Mouse (Mus musculus) limb, embryonic 11.5 days (tissue): ENCODE data around the gene Kif13a. TPM values are rescaled to one million over a fixed set of nuclear protein-coding genes. Genes with fewer than 3 reads are reported as not detected.

Source experiments
- ATAC-seq: fragments of 200-750 bp; cut with Nextera tagmentation; 2 replicates; pipeline ENCODE4 v1.8.0; 2017; ENCODE audit warnings: low read depth; ENCODE audit not compliant: insufficient number of reproducible peaks, low FRiP score, low TSS enrichment
- DNase-seq: peaks from one replicate; pipeline ENCODE4 v3.0.0-alpha.2; 2015; ENCODE audit warnings: low spot score
- H3K27ac ChIP-seq: fragments of 300-500 bp; sonication (generic); replicated peaks from 2 replicates; pipeline ENCODE4 v1.5.1; 2014; ENCODE audit warnings: low read depth, mild to moderate bottlenecking, low read length
- H3K27me3 ChIP-seq: fragments of 300-500 bp; sonication (generic); 2 replicates; pipeline ENCODE4 v1.6.1; 2014; ENCODE audit warnings: mild to moderate bottlenecking, low read length, mixed read lengths; ENCODE audit not compliant: control insufficient read depth, insufficient read depth
- H3K36me3 ChIP-seq: fragments of 300-500 bp; sonication (generic); 2 replicates; pipeline ENCODE4 v1.6.1; 2014; ENCODE audit warnings: mild to moderate bottlenecking, low read length, moderate library complexity, mixed read lengths; ENCODE audit not compliant: control insufficient read depth, insufficient read depth
- H3K4me1 ChIP-seq: fragments of 300-500 bp; sonication (generic); 2 replicates; pipeline ENCODE4 v1.6.1; 2014; ENCODE audit warnings: low read length, mixed read lengths; ENCODE audit not compliant: control insufficient read depth, insufficient read depth
- H3K4me2 ChIP-seq: fragments of 300-500 bp; sonication (generic); 2 replicates; pipeline ENCODE4 v1.6.1; 2014; ENCODE audit warnings: low read depth, mild to moderate bottlenecking, moderate library complexity; ENCODE audit not compliant: severe bottlenecking
- H3K4me3 ChIP-seq: fragments of 300-500 bp; sonication (generic); 2 replicates; pipeline ENCODE4 v1.5.1; 2014; ENCODE audit warnings: low read depth, low read length
- H3K9ac ChIP-seq: fragments of 300-500 bp; sonication (generic); 2 replicates; pipeline ENCODE4 v1.6.1; 2014; ENCODE audit warnings: mild to moderate bottlenecking, low read length
- H3K9me3 ChIP-seq: fragments of 300-500 bp; sonication (generic); 2 replicates; pipeline ENCODE4 v1.6.1; 2016; ENCODE audit warnings: low read length; ENCODE audit not compliant: control insufficient read depth
- WGBS: fragments of 180-500 bp; shearing (Covaris S2); extraction: QIAGEN DNeasy Blood & Tissue Kit; methylation state at CpG from one replicate; pipeline ENCODE4 v1.1.7; 2014; 5-methylcytosine and 5-hydroxymethylcytosine counted together
- polyA plus RNA-seq: library from polyadenylated mRNA; unstranded; fragments of >200 nt; fragmentation: Nextera tagmentation; extraction: Ambion mirVana; gene quantifications from 2 replicates; pipeline ENCODE4 v1.2.1, GENCODE M21; 2014

Gene Kif13a
- polyA plus RNA-seq, 1 experiment from 2014 or later: 14.2 TPM

GRCm38 (mm10) chr13:46845456-46845855 lies 84.2 kb downstream of the Kif13a start:
- Histone ChIP-seq H3K4me1 (no peaks in the 10 kb centered on the region), H3K27ac (no peak overlapping the region), H3K27me3 (no peaks in the 10 kb centered on the region), H3K9ac (no peak overlapping the region), H3K4me2 (no peak overlapping the region), H3K4me3 (no peak overlapping the region), H3K36me3 (no peaks in the 10 kb centered on the region), H3K9me3 (no peaks in the 10 kb centered on the region)
- ATAC-seq: no peak
- no peak for DNase-seq
- 83% methylated on average over 9 of the region's 9 CpGs for WGBS

GRCm38 (mm10) chr13:46844561-46845235 lies 85.0 kb downstream of the Kif13a start:
- H3K27me3 ChIP-seq: no peaks in the 10 kb centered on the region
- H3K9ac ChIP-seq: no peak overlapping the region
- no peak overlapping the region for H3K27ac ChIP-seq
- no peaks in the 10 kb centered on the region for H3K36me3 ChIP-seq
- WGBS: 82% methylated on average over 12 of the region's 12 CpGs
- ATAC-seq (no peak), DNase-seq (no peak)
- H3K4me1 ChIP-seq: no peaks in the 10 kb centered on the region
- no peak overlapping the region for H3K4me3 ChIP-seq
- H3K4me2 ChIP-seq: no peak overlapping the region
- H3K9me3 ChIP-seq: no peaks in the 10 kb centered on the region

DNA sequence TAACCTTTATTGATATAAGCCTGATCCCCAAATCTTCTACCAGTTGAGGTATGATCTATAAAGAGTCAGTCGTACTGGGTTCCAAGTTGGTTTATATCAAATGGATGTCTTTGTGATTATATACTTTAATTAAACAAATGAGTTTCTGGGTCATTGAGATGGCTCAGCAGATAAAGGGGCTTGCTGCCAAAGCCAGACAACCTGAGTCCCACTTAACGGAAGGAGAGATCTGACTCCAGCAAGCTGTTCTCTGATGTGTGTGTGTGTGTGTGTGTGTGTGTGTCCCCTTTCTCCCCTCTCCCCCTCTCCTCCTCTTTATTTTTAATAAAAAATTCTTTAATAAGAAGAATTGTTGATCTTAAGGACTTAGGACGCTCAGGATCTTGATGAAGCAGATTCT lies 86.0 kb downstream of the Kif13a start:
- Histone ChIP-seq H3K4me1 (no peaks in the 10 kb centered on the region), H3K27me3 (no peaks in the 10 kb centered on the region), H3K9ac (no peak overlapping the region), H3K27ac (no peak overlapping the region), H3K9me3 (no peaks in the 10 kb centered on the region), H3K36me3 (no peaks in the 10 kb centered on the region), H3K4me3 (no peak overlapping the region), H3K4me2 (no peak overlapping the region)
- WGBS: 84% methylated on average over 3 of the region's 3 CpGs
- DNase-seq: no peak
- no peak for ATAC-seq

- Histone ChIP-seq H3K4me1 (no peaks in the 10 kb centered on the region), H3K9me3 (no peaks in the 10 kb centered on the region), H3K36me3 (no peaks in the 10 kb centered on the region), H3K27me3 (no peaks in the 10 kb centered on the region), H3K4me2 (no peak overlapping the region), H3K4me3 (no peak overlapping the region), H3K9ac (no peak overlapping the region), H3K27ac (no peak overlapping the region)
- no peak for ATAC-seq
- WGBS: 87% methylated on average over 8 of the region's 8 CpGs
- no peak for DNase-seq
Measured at GRCm38 (mm10) chr13:46842185-46842584, 87.5 kb downstream of the Kif13a start.

GRCm38 (mm10) chr13:46841668-46842067 lies 88.0 kb downstream of the Kif13a start:
- H3K9me3 ChIP-seq: no peaks in the 10 kb centered on the region
- no peak for DNase-seq
- no peak for ATAC-seq
- no peaks in the 10 kb centered on the region for H3K36me3 ChIP-seq
- no peak overlapping the region for H3K4me3 ChIP-seq
- H3K9ac ChIP-seq: no peak overlapping the region
- no peak overlapping the region for H3K27ac ChIP-seq
- no peaks in the 10 kb centered on the region for H3K4me1 ChIP-seq
- no peak overlapping the region for H3K4me2 ChIP-seq
- WGBS: 79% methylated on average over 3 of the region's 3 CpGs
- no peaks in the 10 kb centered on the region for H3K27me3 ChIP-seq

DNA sequence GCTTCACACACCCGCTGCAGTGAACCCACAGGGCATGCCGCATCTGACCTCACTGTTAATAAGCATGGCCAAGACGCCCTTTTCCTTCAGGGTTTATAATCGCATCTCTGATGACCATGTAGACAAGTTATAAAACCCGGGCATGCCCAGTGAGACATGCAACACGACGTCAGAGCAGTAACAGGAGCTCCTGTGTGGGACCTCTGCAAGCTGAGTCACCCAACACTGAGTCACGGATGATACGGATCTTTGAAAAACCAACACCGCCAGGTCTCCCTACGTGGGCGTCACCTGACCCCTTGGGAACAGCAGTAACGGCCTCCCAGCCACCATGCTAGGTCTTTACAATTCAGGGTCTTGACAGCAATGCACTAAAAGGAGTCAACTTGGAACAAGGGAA lies 89.0 kb downstream of the Kif13a start:
- Histone ChIP-seq H3K4me1 (no peaks in the 10 kb centered on the region), H3K4me2 (no peak overlapping the region), H3K27me3 (no peaks in the 10 kb centered on the region), H3K36me3 (no peaks in the 10 kb centered on the region), H3K27ac (no peak overlapping the region), H3K9me3 (no peaks in the 10 kb centered on the region), H3K4me3 (no peak overlapping the region), H3K9ac (no peak overlapping the region)
- ATAC-seq (no peak), DNase-seq (no peak)
- WGBS: 90% methylated on average over 13 of the region's 13 CpGs

DNA sequence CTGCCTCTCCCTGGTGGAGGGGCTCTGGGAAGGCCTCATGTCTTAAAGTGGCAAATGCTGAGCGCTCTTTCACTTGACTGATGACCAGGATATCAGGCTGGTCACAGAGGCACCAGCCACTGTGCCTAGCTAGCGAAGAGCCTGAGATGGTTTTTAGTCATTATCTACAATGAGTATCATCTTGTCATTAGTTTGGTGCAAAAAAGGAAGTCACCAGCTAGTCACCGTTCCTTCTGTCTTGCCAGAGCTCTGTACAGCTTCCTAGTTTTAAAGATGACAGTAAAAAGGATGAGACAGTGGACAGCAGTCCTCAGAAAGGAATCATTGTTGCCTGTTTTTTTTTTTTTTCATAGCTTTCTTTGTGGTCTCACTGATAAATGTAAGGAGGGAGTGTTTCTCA lies 90.4 kb downstream of the Kif13a start:
- no peaks in the 10 kb centered on the region for H3K4me1 ChIP-seq
- WGBS: 92% methylated on average over 3 of the region's 3 CpGs
- H3K4me3 ChIP-seq: no peak overlapping the region
- no peak overlapping the region for H3K4me2 ChIP-seq
- H3K9me3 ChIP-seq: no peaks in the 10 kb centered on the region; the same call in 1 of the 2 replicates
- no peaks in the 10 kb centered on the region for H3K36me3 ChIP-seq
- no peak overlapping the region for H3K27ac ChIP-seq
- no peaks in the 10 kb centered on the region for H3K27me3 ChIP-seq
- no peak overlapping the region for H3K9ac ChIP-seq
- no peak for ATAC-seq
- no peak for DNase-seq

DNA sequence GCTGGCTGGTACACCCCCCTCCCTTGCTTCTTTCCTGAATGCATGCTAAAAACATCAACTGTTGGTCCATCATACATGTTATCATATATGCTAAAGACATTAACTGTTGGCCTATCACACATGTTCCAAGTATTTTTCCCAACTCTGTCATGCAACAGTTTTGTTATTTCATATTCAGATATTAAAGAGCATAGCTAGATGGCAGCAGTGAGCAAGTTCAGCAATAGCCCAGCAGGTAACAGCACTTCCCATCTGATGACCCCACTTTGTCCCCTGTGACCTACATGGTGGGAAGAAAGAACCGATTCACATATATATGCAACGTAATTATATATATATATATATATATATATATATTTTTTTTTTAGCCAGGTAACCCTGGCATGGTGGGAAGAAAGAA lies 91.1 kb downstream of the Kif13a start:
- Histone ChIP-seq H3K4me3 (no peak overlapping the region), H3K9me3 (no peaks in the 10 kb centered on the region; the same call in 1 of the 2 replicates), H3K36me3 (no peaks in the 10 kb centered on the region), H3K9ac (no peak overlapping the region), H3K27ac (no peak overlapping the region), H3K27me3 (no peaks in the 10 kb centered on the region), H3K4me1 (no peaks in the 10 kb centered on the region), H3K4me2 (no peak overlapping the region)
- no peak for DNase-seq
- ATAC-seq: no peak
- 69% methylated on average over 2 of the region's 2 CpGs for WGBS

GRCm38 (mm10) chr13:46835351-46835750 lies 94.3 kb downstream of the Kif13a start:
- Histone ChIP-seq H3K36me3 (peaks cover 11% of the 10 kb centered on the region), H3K27me3 (no peaks in the 10 kb centered on the region), H3K4me1 (no peaks in the 10 kb centered on the region), H3K4me3 (no peak overlapping the region), H3K9me3 (peaks cover 2% of the 10 kb centered on the region), H3K9ac (no peak overlapping the region), H3K4me2 (no peak overlapping the region), H3K27ac (no peak overlapping the region)
- WGBS: 94% methylated on average over 11 of the region's 11 CpGs
- ATAC-seq (no peak), DNase-seq (no peak)
